Mouse (Mus musculus) sigmoid colon, adult 10 weeks (tissue): ENCODE data around the gene Olfr1155. TPM values are rescaled to one million over a fixed set of nuclear protein-coding genes. Genes with fewer than 3 reads are reported as not detected.

Experiments used
- polyA plus RNA-seq: library from polyadenylated mRNA; stranded (reverse); fragments of 350-450 nt; fragmentation: Illumina TruSeq; extraction: RNeasy Lipid Tissue Mini Kit (QIAGEN cat#74804); gene quantifications from one replicate; pipeline ENCODE4 v1.2.3, GENCODE M21; 2014; ENCODE audit warnings: low read depth, low replicate concordance

Olfr1155 gene
- polyA plus RNA-seq = not detected

GRCm38 (mm10) chr2:87945037-87945436 is at the start of gene Olfr1155:
Gene Olfr1155, minus strand, starts transcription at chr2:87945137.

GRCm38 (mm10) chr2:87989813-87990212 is 44.9 kb upstream of the Olfr1155 start, which contains the start of gene Olfr1158:
Gene Olfr1158, plus strand, starts transcription at chr2:87990113.

DNA sequence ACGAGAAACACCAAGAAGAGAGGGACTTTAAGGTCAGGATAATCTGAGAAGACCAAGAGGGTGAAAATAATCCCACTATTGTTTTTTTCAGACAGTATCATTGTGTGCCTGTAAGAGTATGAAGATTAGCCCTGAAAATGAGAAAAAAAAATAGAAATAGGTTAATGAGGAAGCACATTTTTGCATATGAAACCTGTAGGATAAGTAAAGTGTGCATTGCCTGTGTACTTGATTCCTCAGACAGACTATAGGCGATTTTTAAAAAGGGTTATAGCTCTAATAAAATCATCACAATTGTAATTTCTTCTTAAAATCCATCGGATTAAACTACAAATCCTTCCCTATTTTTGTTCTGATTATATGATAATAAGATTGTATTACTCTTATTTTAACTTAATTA is 29.6 kb upstream of the Olfr1155 start, which contains the start of gene Olfr74:
TSS of gene Olfr74 (minus strand) at position 101 of the 400 bp plus-strand sequence.

DNA sequence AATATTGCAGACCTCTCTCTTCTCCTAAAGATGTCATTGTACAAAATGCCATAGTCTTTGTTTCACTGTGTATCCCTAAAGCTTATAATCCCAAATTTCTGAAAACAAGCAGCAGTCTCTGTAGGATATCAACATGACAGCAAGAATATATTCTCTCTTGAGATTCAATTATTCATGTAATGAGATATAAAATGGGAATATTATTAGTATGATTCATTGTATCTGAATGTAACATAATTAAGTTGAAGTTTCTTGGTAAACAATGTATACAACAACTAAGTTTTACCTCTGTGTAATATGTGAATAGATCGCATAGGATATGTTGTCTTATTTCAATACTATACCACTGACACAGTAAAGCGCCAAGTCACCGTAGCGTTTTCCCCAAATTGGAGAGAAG is 23.3 kb upstream of the Olfr1155 start, which contains the start of gene Olfr1157:
TSS of gene Olfr1157 (minus strand) at position 101 of the 400 bp plus-strand sequence.

GRCm38 (mm10) chr2:87953000-87953399 is 8.1 kb upstream of the Olfr1155 start, which contains the start of gene Olfr1156:
Gene Olfr1156, minus strand, starts transcription at chr2:87953100.

DNA sequence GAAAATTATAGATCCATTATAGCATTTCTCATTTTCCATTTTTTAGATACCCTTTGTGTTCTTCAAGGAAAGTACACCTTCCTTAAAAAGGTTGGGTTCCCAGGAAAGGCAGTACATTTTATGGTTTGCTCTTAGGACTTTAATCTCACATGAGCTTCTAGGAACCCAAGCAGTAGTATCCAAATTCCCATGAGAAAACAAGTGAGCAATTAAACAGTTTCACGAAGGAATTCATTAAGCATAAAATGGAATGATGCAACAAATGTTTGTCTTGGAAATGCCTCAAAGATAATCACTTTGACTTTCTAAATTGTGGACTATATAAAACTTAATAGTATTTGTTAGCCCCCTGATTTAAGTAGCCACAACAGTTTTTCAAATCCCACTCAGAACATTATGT is 39.9 kb downstream of the Olfr1155 start, which contains the start of gene Olfr1154:
TSS of gene Olfr1154 (minus strand) at position 101 of the 400 bp plus-strand sequence.

GRCm38 (mm10) chr2:87894662-87895061 is 50.3 kb downstream of the Olfr1155 start, which contains the start of gene Olfr1153:
Gene Olfr1153, plus strand, starts transcription at chr2:87894962.

Other genes with a start within 250 kb of the Olfr1155 start
- not detected for gene Olfr1137, start 232.0 kb downstream of the Olfr1155 start, polyA plus RNA-seq
- not detected for gene Olfr1138, start 205.2 kb downstream of the Olfr1155 start, polyA plus RNA-seq
- not detected for gene Olfr1140, start 201.4 kb downstream of the Olfr1155 start, polyA plus RNA-seq
- not detected for gene Olfr1141, start 191.1 kb downstream of the Olfr1155 start, polyA plus RNA-seq
- gene Olfr152, start 165.7 kb downstream of the Olfr1155 start, polyA plus RNA-seq = not detected
- gene Olfr1143, start 144.5 kb downstream of the Olfr1155 start, polyA plus RNA-seq = not detected
- gene Olfr1145, start 135.3 kb downstream of the Olfr1155 start, polyA plus RNA-seq = not detected
- not detected for gene Olfr1148, start 114.6 kb downstream of the Olfr1155 start, polyA plus RNA-seq
- gene Olfr1150-ps1, start 101.1 kb downstream of the Olfr1155 start, polyA plus RNA-seq = not detected
- gene Olfr1151, start 89.3 kb downstream of the Olfr1155 start, polyA plus RNA-seq = not detected
- not detected for gene Olfr1152, start 78.6 kb downstream of the Olfr1155 start, polyA plus RNA-seq
- not detected for gene Olfr1153, start 50.2 kb downstream of the Olfr1155 start, polyA plus RNA-seq
- not detected for gene Olfr1154, start 40.0 kb downstream of the Olfr1155 start, polyA plus RNA-seq
- not detected for gene Olfr1156, start 8.0 kb upstream of the Olfr1155 start, polyA plus RNA-seq
- not detected for gene Olfr1157, start 23.2 kb upstream of the Olfr1155 start, polyA plus RNA-seq
- gene Olfr74, start 29.5 kb upstream of the Olfr1155 start, polyA plus RNA-seq = not detected
- gene Olfr1158, start 45.0 kb upstream of the Olfr1155 start, polyA plus RNA-seq = not detected
- not detected for gene Olfr1160, start 63.1 kb upstream of the Olfr1155 start, polyA plus RNA-seq
- gene Olfr1161, start 77.6 kb upstream of the Olfr1155 start, polyA plus RNA-seq = not detected
- gene Olfr73, start 92.6 kb upstream of the Olfr1155 start, polyA plus RNA-seq = not detected
- gene Olfr1162, start 106.0 kb upstream of the Olfr1155 start, polyA plus RNA-seq = not detected
- gene Olfr1163, start 126.7 kb upstream of the Olfr1155 start, polyA plus RNA-seq = not detected
- not detected for gene Olfr1164, start 148.8 kb upstream of the Olfr1155 start, polyA plus RNA-seq
- not detected for gene Olfr1166, start 183.1 kb upstream of the Olfr1155 start, polyA plus RNA-seq
- not detected for gene Olfr1167, start 210.1 kb upstream of the Olfr1155 start, polyA plus RNA-seq
- not detected for gene Olfr1168, start 236.7 kb upstream of the Olfr1155 start, polyA plus RNA-seq